Mouse (Mus musculus): ENCODE data around the gene Taf1b. TPM values are rescaled to one million over a fixed set of nuclear protein-coding genes. Genes with fewer than 3 reads are reported as not detected.

Taf1b gene
- polyA plus RNA-seq, 1 experiment = 35.9 TPM

DNA sequence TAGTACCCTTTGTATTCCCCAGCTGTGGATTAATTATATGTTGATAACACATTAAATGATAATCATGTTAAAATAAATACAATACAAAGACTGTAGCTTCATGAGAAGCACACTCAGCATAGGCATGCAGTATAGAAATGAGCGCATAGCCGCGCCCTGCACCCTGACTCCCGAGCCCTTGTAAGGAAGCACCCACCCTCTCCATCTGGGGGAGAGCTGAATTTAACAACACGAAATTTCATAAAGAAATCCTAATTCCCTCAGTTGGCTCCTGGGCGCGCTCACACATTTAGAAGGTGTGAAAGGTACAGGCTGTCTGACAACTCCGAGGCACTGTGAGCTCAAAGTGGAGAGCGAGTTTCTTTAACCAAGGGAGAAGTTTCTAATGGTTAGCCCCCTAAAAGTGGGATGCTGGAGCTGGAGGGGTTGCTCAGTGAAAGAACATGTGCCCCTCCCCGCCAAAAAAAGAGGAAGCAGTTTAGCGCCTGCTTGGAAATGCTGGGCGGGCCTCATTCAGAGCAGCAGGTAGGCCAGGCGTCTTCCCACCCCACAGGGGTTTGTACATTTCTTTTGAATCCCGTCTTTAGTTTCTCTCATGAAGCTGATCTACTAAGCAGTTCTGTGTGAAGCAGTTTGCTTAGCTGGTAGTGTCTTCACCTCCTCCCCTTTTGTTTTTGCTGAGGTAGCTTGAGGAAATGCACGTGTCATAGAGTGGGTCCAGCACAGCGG is 43.4 kb downstream of the Taf1b start:
- Histone ChIP-seq H3K9ac (ENCODE audit: low read depth, poor library complexity, severe bottlenecking) (no peak overlapping the region), H3K4me1 (ENCODE audit: control insufficient read depth, insufficient read depth, low read length) (no peaks in the 10 kb centered on the region), H3K27ac (ENCODE audit: insufficient read depth, low read length) (no peak overlapping the region), H3K4me3 (ENCODE audit: low read depth, low read length) (no peak overlapping the region), H3K9me3 (replicated peaks; ENCODE audit: control insufficient read depth, insufficient read depth, low read length, poor library complexity, severe bottlenecking) (no peaks in the 10 kb centered on the region), H3K27me3 (ENCODE audit: control insufficient read depth, insufficient read depth, low read length, poor library complexity, severe bottlenecking) (no peaks in the 10 kb centered on the region), H3K36me3 (ENCODE audit: control insufficient read depth, insufficient read depth, low read length, poor library complexity, severe bottlenecking) (no peaks in the 10 kb centered on the region)
- no peak for TF ChIP-seq EP300 (IDR thresholded peaks at IDR 0.05; ENCODE audit: insufficient read depth, low read depth, low read length)
- TF ChIP-seq CTCF (IDR thresholded peaks at IDR 0.05; ENCODE audit: low read depth, low read length) = no peak
- TF ChIP-seq POLR2A (IDR thresholded peaks at IDR 0.05; ENCODE audit: insufficient read depth, low read length) = no peak

DNA sequence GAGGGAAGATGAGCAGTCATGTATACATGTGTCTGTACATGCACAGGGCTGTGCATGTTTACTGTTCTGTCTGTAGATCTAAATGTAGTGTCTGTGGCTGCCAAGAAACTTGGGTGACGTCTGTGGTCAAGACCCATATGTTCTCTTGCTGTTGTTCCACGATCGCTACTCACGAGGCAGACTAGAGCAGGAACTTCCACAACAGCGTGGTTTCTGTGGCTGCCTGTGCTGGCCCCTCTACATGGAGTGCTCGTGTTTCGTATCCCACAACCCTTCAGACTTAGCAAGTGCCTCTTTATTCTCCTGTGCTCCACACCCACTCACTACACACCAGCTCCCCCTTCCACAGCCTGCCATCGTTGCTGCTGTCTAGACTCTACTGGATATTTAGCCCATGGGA is 49.5 kb downstream of the Taf1b start:
- Histone ChIP-seq H3K27ac (ENCODE audit: insufficient read depth, low read length) (no peak overlapping the region), H3K36me3 (ENCODE audit: control insufficient read depth, insufficient read depth, low read length, poor library complexity, severe bottlenecking) (no peaks in the 10 kb centered on the region), H3K9me3 (replicated peaks; ENCODE audit: control insufficient read depth, insufficient read depth, low read length, poor library complexity, severe bottlenecking) (no peaks in the 10 kb centered on the region), H3K9ac (ENCODE audit: low read depth, poor library complexity, severe bottlenecking) (no peak overlapping the region), H3K27me3 (ENCODE audit: control insufficient read depth, insufficient read depth, low read length, poor library complexity, severe bottlenecking) (no peaks in the 10 kb centered on the region), H3K4me1 (ENCODE audit: control insufficient read depth, insufficient read depth, low read length) (no peaks in the 10 kb centered on the region), H3K4me3 (ENCODE audit: low read depth, low read length) (no peak overlapping the region)
- TF ChIP-seq CTCF (IDR thresholded peaks at IDR 0.05; ENCODE audit: low read depth, low read length) (no peak), EP300 (IDR thresholded peaks at IDR 0.05; ENCODE audit: insufficient read depth, low read depth, low read length) (no peak), POLR2A (IDR thresholded peaks at IDR 0.05; ENCODE audit: insufficient read depth, low read length) (no peak)

DNA sequence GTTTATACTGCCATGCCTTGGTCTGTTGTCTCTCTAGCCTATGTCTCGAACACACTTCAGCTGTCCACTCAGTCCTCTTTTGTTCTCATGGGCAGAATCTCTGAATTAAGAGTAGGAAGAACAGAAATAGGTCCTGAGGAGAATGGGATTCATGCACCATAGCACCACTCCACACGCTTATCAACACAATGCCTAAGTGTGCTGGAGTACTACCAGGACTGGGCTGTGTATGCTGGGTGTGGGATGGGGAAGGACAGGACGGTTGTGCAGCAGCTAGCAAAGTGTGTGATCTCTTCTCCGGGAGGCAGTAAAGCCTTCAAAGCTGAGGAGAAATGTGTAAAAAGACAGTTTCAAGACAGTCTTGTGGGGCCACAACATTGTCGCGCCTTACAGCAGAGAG is 50.7 kb downstream of the Taf1b start:
- no peak overlapping the region for H3K27ac ChIP-seq (ENCODE audit: insufficient read depth, low read length)
- no peaks in the 10 kb centered on the region for H3K9me3 ChIP-seq (replicated peaks; ENCODE audit: control insufficient read depth, insufficient read depth, low read length, poor library complexity, severe bottlenecking)
- H3K4me1 ChIP-seq (ENCODE audit: control insufficient read depth, insufficient read depth, low read length) = no peaks in the 10 kb centered on the region
- no peaks in the 10 kb centered on the region for H3K27me3 ChIP-seq (ENCODE audit: control insufficient read depth, insufficient read depth, low read length, poor library complexity, severe bottlenecking)
- TF ChIP-seq POLR2A (IDR thresholded peaks at IDR 0.05; ENCODE audit: insufficient read depth, low read length) (no peak), EP300 (IDR thresholded peaks at IDR 0.05; ENCODE audit: insufficient read depth, low read depth, low read length) (no peak), CTCF (IDR thresholded peaks at IDR 0.05; ENCODE audit: low read depth, low read length) (no peak)
- no peaks in the 10 kb centered on the region for H3K36me3 ChIP-seq (ENCODE audit: control insufficient read depth, insufficient read depth, low read length, poor library complexity, severe bottlenecking)
- H3K9ac ChIP-seq (ENCODE audit: low read depth, poor library complexity, severe bottlenecking) = no peak overlapping the region
- H3K4me3 ChIP-seq (ENCODE audit: low read depth, low read length) = no peak overlapping the region

DNA sequence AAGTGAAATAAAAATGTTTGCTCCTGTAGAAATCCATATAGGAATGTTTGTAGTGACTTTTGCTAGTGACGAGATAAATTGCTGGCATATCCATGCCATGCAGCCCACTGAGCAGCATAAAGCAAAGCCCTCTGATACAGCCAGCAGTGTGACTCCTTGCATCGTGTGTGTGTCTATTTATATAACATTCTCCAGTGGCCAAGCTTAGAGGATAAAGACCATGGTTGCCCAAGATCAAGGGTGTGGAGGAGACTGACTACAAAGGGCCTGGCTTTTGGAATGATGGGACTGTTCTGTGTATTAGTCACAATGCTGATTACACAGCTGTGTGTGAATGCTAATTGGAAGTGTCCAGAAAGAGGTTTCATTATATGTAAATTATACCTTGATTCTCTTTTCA is 54.4 kb downstream of the Taf1b start:
- TF ChIP-seq EP300 (IDR thresholded peaks at IDR 0.05; ENCODE audit: insufficient read depth, low read depth, low read length) = no peak
- no peak for TF ChIP-seq POLR2A (IDR thresholded peaks at IDR 0.05; ENCODE audit: insufficient read depth, low read length)
- no peak overlapping the region for H3K4me3 ChIP-seq (ENCODE audit: low read depth, low read length)
- H3K36me3 ChIP-seq (ENCODE audit: control insufficient read depth, insufficient read depth, low read length, poor library complexity, severe bottlenecking) = no peaks in the 10 kb centered on the region
- no peak overlapping the region for H3K9ac ChIP-seq (ENCODE audit: low read depth, poor library complexity, severe bottlenecking)
- no peak overlapping the region for H3K27ac ChIP-seq (ENCODE audit: insufficient read depth, low read length)
- no peaks in the 10 kb centered on the region for H3K27me3 ChIP-seq (ENCODE audit: control insufficient read depth, insufficient read depth, low read length, poor library complexity, severe bottlenecking)
- H3K9me3 ChIP-seq (replicated peaks; ENCODE audit: control insufficient read depth, insufficient read depth, low read length, poor library complexity, severe bottlenecking) = no peaks in the 10 kb centered on the region
- H3K4me1 ChIP-seq (ENCODE audit: control insufficient read depth, insufficient read depth, low read length) = no peaks in the 10 kb centered on the region

DNA sequence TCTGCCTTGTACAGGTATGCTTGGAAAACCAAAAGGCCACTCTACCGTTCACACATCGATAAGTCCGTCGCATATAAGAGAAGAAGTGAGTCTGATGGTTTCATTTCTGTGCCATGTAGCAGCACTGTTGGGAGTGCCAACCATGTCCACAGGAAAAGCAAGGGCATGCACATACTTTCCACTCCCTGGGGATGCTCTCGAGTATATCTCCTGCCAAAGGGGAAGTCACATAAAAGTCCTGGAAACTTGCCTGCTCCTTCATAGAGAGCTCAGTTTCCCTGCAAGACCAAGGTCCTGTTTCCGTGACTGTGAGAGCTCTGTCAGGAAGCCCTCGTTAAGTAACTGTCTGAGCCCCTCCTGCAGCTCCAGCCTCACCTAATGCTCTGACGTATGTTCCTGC is 57.8 kb downstream of the Taf1b start:
- H3K4me3 ChIP-seq (ENCODE audit: low read depth, low read length) = no peak overlapping the region
- H3K27me3 ChIP-seq (ENCODE audit: control insufficient read depth, insufficient read depth, low read length, poor library complexity, severe bottlenecking) = no peaks in the 10 kb centered on the region
- H3K36me3 ChIP-seq (ENCODE audit: control insufficient read depth, insufficient read depth, low read length, poor library complexity, severe bottlenecking) = no peaks in the 10 kb centered on the region
- no peak overlapping the region for H3K9ac ChIP-seq (ENCODE audit: low read depth, poor library complexity, severe bottlenecking)
- no peak overlapping the region for H3K27ac ChIP-seq (ENCODE audit: insufficient read depth, low read length)
- H3K4me1 ChIP-seq (ENCODE audit: control insufficient read depth, insufficient read depth, low read length) = no peaks in the 10 kb centered on the region
- no peak for TF ChIP-seq EP300 (IDR thresholded peaks at IDR 0.05; ENCODE audit: insufficient read depth, low read depth, low read length)
- no peak for TF ChIP-seq POLR2A (IDR thresholded peaks at IDR 0.05; ENCODE audit: insufficient read depth, low read length)
- no peak for TF ChIP-seq CTCF (IDR thresholded peaks at IDR 0.05; ENCODE audit: low read depth, low read length)
- H3K9me3 ChIP-seq (replicated peaks; ENCODE audit: control insufficient read depth, insufficient read depth, low read length, poor library complexity, severe bottlenecking) = no peaks in the 10 kb centered on the region

DNA sequence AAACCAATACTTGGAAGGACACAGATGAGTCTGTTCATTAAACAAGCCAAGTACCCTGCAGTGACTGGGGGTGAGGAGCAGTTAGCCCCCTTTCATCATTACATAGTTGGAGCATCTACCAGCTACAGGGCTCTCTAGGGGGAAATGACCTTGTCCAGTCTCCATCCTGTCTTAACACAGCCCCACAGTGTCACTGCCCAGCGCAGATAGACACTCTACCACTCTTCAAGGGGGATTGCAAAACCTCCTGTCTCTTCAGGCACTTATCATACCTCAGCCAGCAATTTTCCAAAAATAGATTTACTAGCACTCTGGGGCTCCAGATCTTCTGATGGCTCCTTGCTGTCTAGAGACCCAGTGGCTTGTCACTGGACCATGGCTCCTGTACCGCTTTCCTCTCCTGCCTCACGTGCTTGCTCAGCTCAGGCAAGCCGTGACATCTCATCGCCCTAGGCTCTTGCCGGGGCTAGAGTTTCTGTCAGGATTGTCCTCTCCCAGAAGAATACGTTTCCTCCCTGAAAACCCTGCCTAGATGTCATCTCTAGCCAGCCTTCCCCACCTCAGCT is 65.3 kb downstream of the Taf1b start:
- no peaks in the 10 kb centered on the region for H3K4me1 ChIP-seq (ENCODE audit: control insufficient read depth, insufficient read depth, low read length)
- no peak for TF ChIP-seq CTCF (IDR thresholded peaks at IDR 0.05; ENCODE audit: low read depth, low read length)
- no peak for TF ChIP-seq EP300 (IDR thresholded peaks at IDR 0.05; ENCODE audit: insufficient read depth, low read depth, low read length)
- no peak for TF ChIP-seq POLR2A (IDR thresholded peaks at IDR 0.05; ENCODE audit: insufficient read depth, low read length)
- H3K27ac ChIP-seq (ENCODE audit: insufficient read depth, low read length) = no peak overlapping the region
- H3K36me3 ChIP-seq (ENCODE audit: control insufficient read depth, insufficient read depth, low read length, poor library complexity, severe bottlenecking) = no peaks in the 10 kb centered on the region
- no peaks in the 10 kb centered on the region for H3K27me3 ChIP-seq (ENCODE audit: control insufficient read depth, insufficient read depth, low read length, poor library complexity, severe bottlenecking)
- H3K9me3 ChIP-seq (replicated peaks; ENCODE audit: control insufficient read depth, insufficient read depth, low read length, poor library complexity, severe bottlenecking) = no peaks in the 10 kb centered on the region
- no peak overlapping the region for H3K4me3 ChIP-seq (ENCODE audit: low read depth, low read length)
- no peak overlapping the region for H3K9ac ChIP-seq (ENCODE audit: low read depth, poor library complexity, severe bottlenecking)

Measured in ES-Bruce4 (cell line).